Mouse (Mus musculus) embryonic facial prominence, embryonic 13.5 days (tissue): ENCODE measurements at regions not wholly inside any gene's neighbourhood (a gene's known extent, or its start where the extent isn't known, plus 50 kb on each side); places are given as distances from the start of the nearest gene placed in this dataset.

Experiments
- ATAC-seq: fragments of 200-750 bp; cut with Nextera tagmentation; 2 replicates; pipeline ENCODE4 v1.8.0; 2017; ENCODE audit warnings: low read depth; ENCODE audit not compliant: insufficient number of reproducible peaks, insufficient read depth, low FRiP score, low TSS enrichment
- H3K27ac ChIP-seq: fragments of 300-500 bp; sonication (generic); 2 replicates; pipeline ENCODE4 v1.5.1; 2015; ENCODE audit warnings: moderate library complexity, mild to moderate bottlenecking, inconsistent platforms
- H3K27me3 ChIP-seq: fragments of 300-500 bp; sonication (generic); 2 replicates; pipeline ENCODE4 v1.6.1; 2015; ENCODE audit warnings: mild to moderate bottlenecking, inconsistent platforms
- H3K36me3 ChIP-seq: fragments of 300-500 bp; sonication (generic); 2 replicates; pipeline ENCODE4 v1.6.1; 2015; ENCODE audit warnings: mild to moderate bottlenecking, inconsistent platforms
- H3K4me1 ChIP-seq: fragments of 300-500 bp; sonication (generic); 2 replicates; pipeline ENCODE4 v1.6.1; 2015; ENCODE audit warnings: inconsistent platforms
- H3K4me2 ChIP-seq: fragments of 300-500 bp; sonication (generic); 2 replicates; pipeline ENCODE4 v1.6.1; 2015; ENCODE audit warnings: moderate library complexity, mild to moderate bottlenecking, inconsistent platforms
- H3K4me3 ChIP-seq: fragments of 300-500 bp; sonication (generic); 2 replicates; pipeline ENCODE4 v1.5.1; 2015; ENCODE audit warnings: mild to moderate bottlenecking, inconsistent platforms
- H3K9ac ChIP-seq: fragments of 300-500 bp; sonication (generic); 2 replicates; pipeline ENCODE4 v1.6.1; 2015; ENCODE audit warnings: mild to moderate bottlenecking, inconsistent platforms
- H3K9me3 ChIP-seq: fragments of 300-500 bp; sonication (generic); 2 replicates; pipeline ENCODE4 v1.6.1; 2016; ENCODE audit warnings: inconsistent platforms
- WGBS: fragments of 180-500 bp; shearing (Covaris S2); methylation state at CpG from one replicate; pipeline ENCODE4 v1.1.7; 2015; ENCODE audit warnings: mixed read lengths; 5-methylcytosine and 5-hydroxymethylcytosine counted together

DNA sequence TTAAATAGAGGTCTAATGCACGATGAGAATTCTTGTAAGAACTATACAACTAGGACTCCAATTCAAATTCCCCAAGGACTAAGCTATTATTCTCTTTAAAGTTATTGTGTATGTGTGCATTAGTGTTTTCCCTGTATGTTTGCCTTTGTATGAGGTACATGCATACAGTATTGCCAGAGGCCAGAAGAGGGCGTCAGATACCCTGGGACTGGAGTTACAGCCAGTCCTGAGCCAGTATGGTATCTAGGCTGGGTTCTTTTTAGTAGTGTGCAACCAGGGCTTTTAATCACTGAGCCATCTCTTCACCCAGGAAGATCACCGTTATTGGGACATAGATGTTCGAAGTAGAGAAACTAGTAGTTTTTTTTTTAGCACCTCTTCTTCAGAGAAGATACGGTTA, 154.2 kb upstream of the Esrrg start:
- ATAC-seq: no peak
- H3K4me2 ChIP-seq: no peak overlapping the region
- H3K9ac ChIP-seq: no peak overlapping the region
- 63% methylated on average over 5 of the region's 5 CpGs for WGBS
- H3K9me3 ChIP-seq: no peaks in the 10 kb centered on the region
- H3K27me3 ChIP-seq: no peaks in the 10 kb centered on the region
- H3K4me3 ChIP-seq: no peak overlapping the region
- no peak overlapping the region for H3K27ac ChIP-seq
- H3K4me1 ChIP-seq: no peaks in the 10 kb centered on the region
- H3K36me3 ChIP-seq: no peaks in the 10 kb centered on the region

DNA sequence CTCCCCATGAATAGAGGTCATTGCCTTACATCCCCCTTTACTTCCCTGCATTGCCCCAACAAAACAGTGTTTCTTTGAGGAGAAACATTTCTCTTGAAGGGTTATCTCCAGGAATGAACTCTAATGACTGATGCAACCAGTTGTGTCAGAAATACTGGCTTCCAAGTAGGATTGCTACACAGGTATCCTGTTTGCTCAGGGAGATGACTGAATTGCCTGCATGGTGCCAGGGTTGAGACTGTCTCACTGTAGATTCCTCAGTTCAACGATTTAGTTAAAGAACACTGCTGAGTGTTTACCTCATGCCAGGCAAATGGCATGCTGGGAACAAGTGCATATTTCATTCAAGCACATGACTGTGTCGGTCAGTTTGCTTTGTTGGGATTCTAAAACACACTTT, 123.8 kb upstream of the Esrrg start:
- no peak overlapping the region for H3K27ac ChIP-seq
- no peaks in the 10 kb centered on the region for H3K9me3 ChIP-seq
- H3K4me2 ChIP-seq: no peak overlapping the region
- no peak for ATAC-seq
- no peaks in the 10 kb centered on the region for H3K27me3 ChIP-seq
- no peak overlapping the region for H3K4me3 ChIP-seq
- no peak overlapping the region for H3K9ac ChIP-seq
- 80% methylated on average over 2 of the region's 2 CpGs for WGBS
- H3K36me3 ChIP-seq: no peaks in the 10 kb centered on the region
- H3K4me1 ChIP-seq: peaks cover 13% of the 10 kb centered on the region

DNA sequence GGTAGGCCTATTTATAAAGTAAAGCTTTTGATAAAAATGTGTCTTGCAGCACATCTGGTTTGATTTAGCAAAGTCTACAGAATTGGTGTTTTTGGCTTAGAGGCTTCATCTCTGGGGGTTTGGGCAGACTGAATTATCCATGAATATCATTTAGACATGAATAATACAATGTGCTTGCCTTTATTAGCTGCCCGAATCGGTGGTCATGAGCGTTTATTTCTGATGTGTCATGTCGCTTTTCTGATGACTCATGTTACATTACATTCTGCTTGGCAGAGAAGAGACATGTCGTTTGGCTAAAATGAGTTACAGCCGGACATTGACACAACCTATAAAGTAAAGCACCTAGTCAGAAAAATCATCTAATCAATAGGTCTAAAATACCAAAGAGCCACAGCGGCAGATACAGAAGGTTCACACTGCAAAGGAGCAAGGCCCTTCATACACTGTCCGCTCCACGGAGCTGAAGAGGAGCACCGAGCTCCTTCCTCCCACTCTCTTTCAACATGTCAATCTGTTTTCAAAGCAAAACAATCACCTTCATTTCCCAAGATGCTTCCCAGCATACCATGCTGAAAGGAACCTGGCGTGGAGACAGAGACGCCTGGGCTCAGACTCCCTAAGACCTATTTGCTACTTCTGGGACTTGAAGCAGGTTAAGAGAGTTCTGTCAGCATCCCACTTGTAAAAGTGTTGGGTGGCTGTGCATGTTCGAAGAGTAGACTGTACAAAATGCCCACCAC, 120.5 kb upstream of the Esrrg start:
- ATAC-seq: no peak
- Histone ChIP-seq H3K4me1 (peaks cover 13% of the 10 kb centered on the region), H3K9ac (no peak overlapping the region), H3K4me3 (no peak overlapping the region), H3K4me2 (no peak overlapping the region), H3K36me3 (no peaks in the 10 kb centered on the region), H3K27ac (no peak overlapping the region), H3K27me3 (no peaks in the 10 kb centered on the region), H3K9me3 (no peaks in the 10 kb centered on the region)
- WGBS: 58% methylated on average over 13 of the region's 13 CpGs

DNA sequence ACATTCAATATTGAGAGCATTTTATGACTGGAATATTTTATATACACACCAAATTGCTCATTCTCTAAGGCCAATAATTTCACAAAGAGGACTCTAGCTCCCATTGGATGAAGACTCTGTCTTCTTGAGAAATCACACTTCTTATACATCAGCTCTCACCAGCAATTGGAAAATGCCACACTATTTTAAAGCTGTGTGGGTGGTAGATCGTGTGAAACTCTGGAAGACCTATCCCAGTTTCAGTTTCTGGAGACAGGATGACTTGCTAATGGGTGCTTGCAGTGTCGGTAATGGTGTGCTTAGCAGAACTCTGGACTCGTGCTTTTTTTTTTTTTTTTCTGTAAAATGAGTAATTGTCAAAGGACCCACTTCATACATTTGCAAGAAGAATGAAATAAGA, 119.1 kb upstream of the Esrrg start:
- H3K36me3 ChIP-seq: no peaks in the 10 kb centered on the region
- no peak overlapping the region for H3K9ac ChIP-seq
- peaks cover 13% of the 10 kb centered on the region for H3K4me1 ChIP-seq
- no peak overlapping the region for H3K4me2 ChIP-seq
- no peak overlapping the region for H3K27ac ChIP-seq
- H3K4me3 ChIP-seq: no peak overlapping the region
- 71% methylated on average over 3 of the region's 3 CpGs for WGBS
- H3K9me3 ChIP-seq: no peaks in the 10 kb centered on the region
- no peaks in the 10 kb centered on the region for H3K27me3 ChIP-seq
- no peak for ATAC-seq

DNA sequence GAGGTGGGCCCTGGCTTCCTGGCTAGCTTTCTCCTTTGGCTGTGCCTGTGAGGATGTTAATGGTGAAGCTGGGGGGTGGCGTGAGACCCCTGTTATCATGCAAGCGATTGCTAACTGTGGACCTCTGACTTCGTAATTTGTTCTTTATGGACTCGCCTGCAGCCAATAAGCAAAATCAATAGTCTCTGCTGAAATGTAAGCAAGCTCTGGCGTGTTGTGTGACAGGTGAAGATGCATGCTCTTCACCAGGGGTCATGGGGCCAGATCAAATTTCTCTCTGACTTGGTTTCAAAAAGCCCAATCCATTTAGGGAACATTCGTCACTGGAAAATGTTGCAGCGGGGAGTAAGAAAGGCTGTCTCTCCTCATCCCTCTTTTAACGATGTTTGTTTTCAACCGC, 103.2 kb upstream of the Esrrg start:
- WGBS: 43% methylated on average over 9 of the region's 9 CpGs
- Histone ChIP-seq H3K4me2 (no peak overlapping the region), H3K27ac (no peak overlapping the region), H3K9ac (no peak overlapping the region), H3K36me3 (no peaks in the 10 kb centered on the region), H3K4me3 (no peak overlapping the region), H3K27me3 (no peaks in the 10 kb centered on the region), H3K9me3 (no peaks in the 10 kb centered on the region), H3K4me1 (no peaks in the 10 kb centered on the region)
- no peak for ATAC-seq

DNA sequence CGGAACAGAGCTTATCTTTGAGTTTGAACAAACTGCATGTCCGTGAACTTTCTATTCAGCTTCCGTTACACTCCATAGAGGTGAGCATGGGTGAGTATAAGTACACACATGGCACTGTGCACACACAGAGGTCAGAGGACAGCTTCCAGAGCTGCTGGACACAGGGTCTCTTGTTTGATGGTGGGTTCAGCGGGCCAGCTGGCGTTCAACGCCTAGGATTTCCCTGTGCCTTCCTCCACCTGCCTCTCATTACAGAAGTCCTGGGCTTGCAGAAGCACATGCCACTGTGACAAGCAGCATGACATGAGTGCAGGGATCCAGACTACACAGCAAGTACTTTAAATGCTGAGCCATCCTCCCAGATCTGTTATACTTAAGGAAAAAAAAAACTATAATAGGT, 101.4 kb upstream of the Esrrg start:
- no peak overlapping the region for H3K4me2 ChIP-seq
- 46% methylated on average over 6 of the region's 6 CpGs for WGBS
- no peaks in the 10 kb centered on the region for H3K4me1 ChIP-seq
- H3K9me3 ChIP-seq: no peaks in the 10 kb centered on the region
- no peak overlapping the region for H3K27ac ChIP-seq
- no peaks in the 10 kb centered on the region for H3K27me3 ChIP-seq
- ATAC-seq: no peak
- no peak overlapping the region for H3K4me3 ChIP-seq
- no peak overlapping the region for H3K9ac ChIP-seq
- H3K36me3 ChIP-seq: no peaks in the 10 kb centered on the region

DNA sequence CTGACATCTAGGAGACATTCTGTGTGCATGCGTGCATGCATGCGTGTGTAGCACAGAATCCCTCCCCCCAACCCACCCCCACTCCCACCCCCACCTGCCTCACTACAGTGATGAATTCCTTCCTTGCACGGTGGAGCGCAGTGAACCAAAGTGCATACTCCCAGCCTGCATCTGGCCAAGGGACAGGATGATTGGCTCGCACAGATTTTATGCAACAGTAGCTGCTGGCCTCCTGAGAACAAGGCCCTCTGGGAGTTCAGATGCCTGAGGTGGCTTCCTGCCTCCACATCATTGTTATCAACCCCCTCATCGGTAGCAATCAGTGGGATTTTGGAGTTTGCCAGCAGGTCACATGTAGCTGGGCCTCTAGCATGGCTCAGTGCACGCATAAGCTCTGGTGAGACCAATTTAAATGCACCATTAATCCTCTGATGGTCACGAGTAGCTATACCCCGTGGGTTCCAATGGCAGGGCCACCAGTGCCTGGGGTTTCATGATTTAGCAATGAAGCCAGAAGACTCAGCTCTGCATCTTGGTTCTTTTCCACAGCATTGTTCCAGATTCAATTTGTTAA, 77.2 kb upstream of the Esrrg start:
- Histone ChIP-seq H3K4me3 (no peak overlapping the region), H3K9me3 (no peaks in the 10 kb centered on the region), H3K4me1 (no peaks in the 10 kb centered on the region), H3K27me3 (no peaks in the 10 kb centered on the region), H3K27ac (no peak overlapping the region), H3K4me2 (no peak overlapping the region), H3K36me3 (no peaks in the 10 kb centered on the region), H3K9ac (no peak overlapping the region)
- no peak for ATAC-seq
- 82% methylated on average over 9 of the region's 9 CpGs for WGBS

DNA sequence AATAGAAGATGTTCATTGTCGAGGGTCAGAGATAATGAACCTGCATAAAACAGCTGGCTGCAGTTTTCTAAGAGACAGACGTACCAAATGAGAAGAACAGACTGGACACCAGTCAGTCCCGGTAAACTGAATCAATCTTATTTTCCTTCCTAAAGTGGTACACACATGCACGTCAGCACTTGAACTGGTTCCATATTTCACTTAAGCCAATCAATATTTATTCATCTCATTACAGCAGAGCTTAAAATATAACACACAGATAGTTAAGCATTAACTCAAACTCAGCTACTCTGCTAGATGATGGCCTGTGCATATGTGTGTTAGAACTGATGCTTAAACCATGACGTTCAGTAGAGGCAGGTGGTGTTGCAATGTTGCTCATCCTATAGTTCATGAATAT, 72.3 kb upstream of the Esrrg start:
- no peak overlapping the region for H3K4me3 ChIP-seq
- no peak overlapping the region for H3K27ac ChIP-seq
- H3K4me2 ChIP-seq: no peak overlapping the region
- H3K36me3 ChIP-seq: no peaks in the 10 kb centered on the region
- no peaks in the 10 kb centered on the region for H3K4me1 ChIP-seq
- WGBS: 82% methylated on average over 5 of the region's 5 CpGs
- H3K9me3 ChIP-seq: no peaks in the 10 kb centered on the region
- no peak for ATAC-seq
- H3K27me3 ChIP-seq: no peaks in the 10 kb centered on the region
- H3K9ac ChIP-seq: no peak overlapping the region

DNA sequence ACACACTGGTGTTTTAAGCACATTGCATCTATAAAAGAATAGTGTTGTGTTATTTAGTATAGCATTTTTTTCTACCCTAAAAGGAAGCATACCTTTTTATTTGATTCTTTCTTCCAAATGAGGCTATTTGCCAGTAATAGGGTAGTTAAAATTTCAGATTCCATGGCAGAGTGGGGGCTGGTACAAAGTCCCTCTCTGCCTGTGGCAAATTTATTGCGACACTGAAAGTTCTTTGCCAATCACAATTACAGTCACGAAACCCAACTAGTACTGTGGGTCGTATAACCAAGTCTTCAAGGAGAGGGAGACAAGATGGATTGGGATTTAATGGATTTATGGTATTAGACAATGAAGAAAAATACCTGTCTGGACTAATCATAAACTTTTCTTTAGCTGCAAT, 51.9 kb upstream of the Esrrg start:
- H3K27ac ChIP-seq: no peak overlapping the region
- no peaks in the 10 kb centered on the region for H3K9me3 ChIP-seq
- H3K4me2 ChIP-seq: no peak overlapping the region
- no peak overlapping the region for H3K4me3 ChIP-seq
- H3K36me3 ChIP-seq: no peaks in the 10 kb centered on the region
- H3K27me3 ChIP-seq: no peaks in the 10 kb centered on the region
- 69% methylated on average over 3 of the region's 3 CpGs for WGBS
- no peaks in the 10 kb centered on the region for H3K4me1 ChIP-seq
- no peak overlapping the region for H3K9ac ChIP-seq
- no peak for ATAC-seq
